Mouse (Mus musculus): ENCODE results near the gene Grid1. TPM values are rescaled to one million over a fixed set of nuclear protein-coding genes. Genes with fewer than 3 reads are reported as not detected.

Grid1 gene
- polyA plus RNA-seq, 2 experiments: 0.04 TPM; not detected in 1

GRCm38 (mm10) chr14:35079954-35080353 lies 260.0 kb downstream of the Grid1 start:
- no peaks in the 10 kb centered on the region for H3K36me3 ChIP-seq (replicated peaks; ENCODE audit: control insufficient read depth, insufficient read depth, low read depth)
- no peak overlapping the region for H3K27ac ChIP-seq
- TF ChIP-seq CTCF (IDR thresholded peaks at IDR 0.05; ENCODE audit: low read depth) (no peak), EP300 (IDR thresholded peaks at IDR 0.05; ENCODE audit: low read depth) (no peak)
- no peak overlapping the region for H3K9ac ChIP-seq (replicated peaks)
- no peaks in the 10 kb centered on the region for H3K9me3 ChIP-seq (ENCODE audit: control insufficient read depth, low read length)
- WGBS (ENCODE audit: insufficient replicate concordance): 56% methylated on average over 1 of the region's 1 CpGs
- no peaks in the 10 kb centered on the region for H3K4me1 ChIP-seq (replicated peaks; ENCODE audit: control insufficient read depth in 2 of 2, insufficient read depth in 2 of 2, low read length in 1 of 2)
- no peaks in the 10 kb centered on the region for H3K27me3 ChIP-seq (ENCODE audit: control insufficient read depth, insufficient read depth, low read length)
- no peak overlapping the region for H3K4me3 ChIP-seq (ENCODE audit: insufficient read depth in 1 of 2, low read depth in 2 of 2, low read length in 2 of 2)
- ATAC-seq (ENCODE audit: insufficient read depth): no peak
- DNase-seq (ENCODE audit: low read depth in 3 of 3, low spot score in 3 of 3): no peak
- no peak overlapping the region for H3K4me2 ChIP-seq (ENCODE audit: low read depth)

- H3K9me3 ChIP-seq (ENCODE audit: control insufficient read depth, low read length): no peaks in the 10 kb centered on the region
- H3K4me1 ChIP-seq (replicated peaks; ENCODE audit: control insufficient read depth in 2 of 2, insufficient read depth in 2 of 2, low read length in 1 of 2): no peaks in the 10 kb centered on the region
- H3K4me2 ChIP-seq (ENCODE audit: low read depth): no peak overlapping the region
- TF ChIP-seq EP300 (IDR thresholded peaks at IDR 0.05; ENCODE audit: low read depth) (no peak), CTCF (IDR thresholded peaks at IDR 0.05; ENCODE audit: low read depth) (no peak)
- WGBS (ENCODE audit: insufficient replicate concordance): 61% methylated on average over 4 of the region's 4 CpGs
- ATAC-seq (ENCODE audit: insufficient read depth): no peak
- no peak for DNase-seq (ENCODE audit: low read depth in 3 of 3, low spot score in 3 of 3)
- H3K27me3 ChIP-seq (ENCODE audit: control insufficient read depth, insufficient read depth, low read length): no peaks in the 10 kb centered on the region
- H3K27ac ChIP-seq: no peak overlapping the region
- H3K4me3 ChIP-seq (ENCODE audit: insufficient read depth in 1 of 2, low read depth in 2 of 2, low read length in 2 of 2): no peak overlapping the region
- no peaks in the 10 kb centered on the region for H3K36me3 ChIP-seq (replicated peaks; ENCODE audit: control insufficient read depth, insufficient read depth, low read depth)
- H3K9ac ChIP-seq (replicated peaks): no peak overlapping the region
These were observed 272.7 kb downstream of the Grid1 start for GRCm38 (mm10) chr14:35092646-35093045.

- DNase-seq (ENCODE audit: low read depth in 3 of 3, low spot score in 3 of 3): no peak
- TF ChIP-seq EP300 (IDR thresholded peaks at IDR 0.05; ENCODE audit: low read depth) (no peak), CTCF (IDR thresholded peaks at IDR 0.05; ENCODE audit: low read depth) (no peak)
- 53% methylated on average over 6 of the region's 6 CpGs for WGBS (ENCODE audit: insufficient replicate concordance)
These were observed 273.8 kb downstream of the Grid1 start for GRCm38 (mm10) chr14:35093561-35094186.

DNA sequence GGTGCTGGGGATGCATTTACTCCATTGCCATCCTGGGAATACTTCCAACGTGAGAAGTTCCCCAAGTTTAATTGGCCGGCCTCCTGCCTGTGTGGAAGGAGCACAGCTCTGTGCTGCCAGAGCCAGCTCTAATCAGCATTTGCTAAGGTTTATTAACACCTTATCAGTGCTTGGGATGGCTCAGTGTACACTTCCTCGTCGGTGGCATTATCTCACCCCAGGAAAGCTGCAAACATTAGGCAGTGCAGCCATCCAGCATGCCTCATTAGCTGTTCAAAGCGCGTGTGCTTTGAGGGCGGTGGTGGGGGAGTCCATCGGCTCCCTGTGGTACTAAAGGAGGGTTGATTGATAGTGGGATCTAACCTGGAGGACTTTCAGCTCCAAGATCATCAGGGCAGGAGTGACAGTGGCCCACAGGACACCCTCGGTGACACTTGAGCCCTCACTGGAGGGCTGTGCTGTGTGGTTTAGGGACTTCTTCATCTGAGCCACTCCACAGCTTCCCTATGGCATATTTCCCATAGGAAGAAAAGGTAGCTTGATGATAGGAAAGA lies 275.7 kb downstream of the Grid1 start:
- WGBS (ENCODE audit: insufficient replicate concordance): 36% methylated on average over 9 of the region's 9 CpGs
- ATAC-seq (ENCODE audit: insufficient read depth): no peak

More at GRCm38 (mm10) chr14:35093561-35094186, 273.8 kb downstream of the Grid1 start:
- H3K27me3 ChIP-seq (ENCODE audit: control insufficient read depth, insufficient read depth, low read length): no peaks in the 10 kb centered on the region
- no peaks in the 10 kb centered on the region for H3K36me3 ChIP-seq (replicated peaks; ENCODE audit: control insufficient read depth, insufficient read depth, low read depth)
- H3K9me3 ChIP-seq (ENCODE audit: control insufficient read depth, low read length): no peaks in the 10 kb centered on the region
- H3K4me1 ChIP-seq (replicated peaks; ENCODE audit: control insufficient read depth in 2 of 2, insufficient read depth in 2 of 2, low read length in 1 of 2): no peaks in the 10 kb centered on the region
- no peak overlapping the region for H3K4me3 ChIP-seq (ENCODE audit: insufficient read depth in 1 of 2, low read depth in 2 of 2, low read length in 2 of 2)
- no peak overlapping the region for H3K27ac ChIP-seq
- H3K9ac ChIP-seq (replicated peaks): no peak overlapping the region
- no peak overlapping the region for H3K4me2 ChIP-seq (ENCODE audit: low read depth)
- no peak for ATAC-seq (ENCODE audit: insufficient read depth)

GRCm38 (mm10) chr14:35096085-35096484 lies 276.2 kb downstream of the Grid1 start:
- no peaks in the 10 kb centered on the region for H3K9me3 ChIP-seq (ENCODE audit: control insufficient read depth, low read length)
- no peak overlapping the region for H3K4me3 ChIP-seq (ENCODE audit: insufficient read depth in 1 of 2, low read depth in 2 of 2, low read length in 2 of 2)
- H3K4me1 ChIP-seq (replicated peaks; ENCODE audit: control insufficient read depth in 2 of 2, insufficient read depth in 2 of 2, low read length in 1 of 2): no peaks in the 10 kb centered on the region
- no peak for ATAC-seq (ENCODE audit: insufficient read depth)
- no peaks in the 10 kb centered on the region for H3K27me3 ChIP-seq (ENCODE audit: control insufficient read depth, insufficient read depth, low read length)
- 40% methylated on average over 4 of the region's 4 CpGs for WGBS (ENCODE audit: insufficient replicate concordance)
- H3K9ac ChIP-seq (replicated peaks): no peak overlapping the region
- no peak overlapping the region for H3K4me2 ChIP-seq (ENCODE audit: low read depth)
- no peak for DNase-seq (ENCODE audit: low read depth in 3 of 3, low spot score in 3 of 3)
- no peak for TF ChIP-seq EP300 (IDR thresholded peaks at IDR 0.05; ENCODE audit: low read depth)
- TF ChIP-seq CTCF (IDR thresholded peaks at IDR 0.05; ENCODE audit: low read depth): no peak
- H3K27ac ChIP-seq: no peak overlapping the region
- H3K36me3 ChIP-seq (replicated peaks; ENCODE audit: control insufficient read depth, insufficient read depth, low read depth): no peaks in the 10 kb centered on the region

More for the DNA sequence above, 275.7 kb downstream of the Grid1 start:
- no peak overlapping the region for H3K4me2 ChIP-seq (ENCODE audit: low read depth)
- no peak for TF ChIP-seq EP300 (IDR thresholded peaks at IDR 0.05; ENCODE audit: low read depth)
- no peak for TF ChIP-seq CTCF (IDR thresholded peaks at IDR 0.05; ENCODE audit: low read depth)
- H3K27ac ChIP-seq: no peak overlapping the region
- no peaks in the 10 kb centered on the region for H3K9me3 ChIP-seq (ENCODE audit: control insufficient read depth, low read length)
- no peak overlapping the region for H3K4me3 ChIP-seq (ENCODE audit: insufficient read depth in 1 of 2, low read depth in 2 of 2, low read length in 2 of 2)
- no peak overlapping the region for H3K9ac ChIP-seq (replicated peaks)
- no peaks in the 10 kb centered on the region for H3K36me3 ChIP-seq (replicated peaks; ENCODE audit: control insufficient read depth, insufficient read depth, low read depth)
- no peak for DNase-seq (ENCODE audit: low read depth in 3 of 3, low spot score in 3 of 3)
- no peaks in the 10 kb centered on the region for H3K4me1 ChIP-seq (replicated peaks; ENCODE audit: control insufficient read depth in 2 of 2, insufficient read depth in 2 of 2, low read length in 1 of 2)
- H3K27me3 ChIP-seq (ENCODE audit: control insufficient read depth, insufficient read depth, low read length): no peaks in the 10 kb centered on the region
